Mouse (Mus musculus) embryonic facial prominence, embryonic 11.5 days (tissue): ENCODE results near the gene Tmem43. TPM values are rescaled to one million over a fixed set of nuclear protein-coding genes. Genes with fewer than 3 reads are reported as not detected.

Experiments used
- ATAC-seq: fragments of 200-750 bp; cut with Nextera tagmentation; replicated peaks from 2 replicates; pipeline ENCODE4 v1.8.0; 2017; ENCODE audit warnings: low read depth; ENCODE audit not compliant: insufficient number of reproducible peaks, low FRiP score, low TSS enrichment
- DNase-seq: peaks from one replicate; pipeline ENCODE4 v3.0.0-alpha.2; 2015; ENCODE audit warnings: low spot score
- H3K27ac ChIP-seq: fragments of 300-500 bp; sonication (generic); replicated peaks from 2 replicates; pipeline ENCODE4 v1.5.1; 2014; ENCODE audit warnings: mild to moderate bottlenecking, low read depth, low read length, control low read depth
- H3K27me3 ChIP-seq: fragments of 300-500 bp; sonication (generic); 2 replicates; pipeline ENCODE4 v1.6.1; 2014; ENCODE audit warnings: mild to moderate bottlenecking, low read length, moderate library complexity, mixed read lengths; ENCODE audit not compliant: control insufficient read depth, insufficient read depth
- H3K36me3 ChIP-seq: fragments of 300-500 bp; sonication (generic); replicated peaks from 2 replicates; pipeline ENCODE4 v1.6.1; 2014; ENCODE audit warnings: low read depth, mild to moderate bottlenecking, low read length, moderate library complexity, mixed read lengths; ENCODE audit not compliant: control insufficient read depth, insufficient read depth
- H3K4me1 ChIP-seq: fragments of 300-500 bp; sonication (generic); 2 replicates; pipeline ENCODE4 v1.6.1; 2014; ENCODE audit warnings: low read length, mixed read lengths; ENCODE audit not compliant: control insufficient read depth, insufficient read depth
- H3K4me2 ChIP-seq: fragments of 300-500 bp; sonication (generic); 2 replicates; pipeline ENCODE4 v1.6.1; 2014; ENCODE audit warnings: low read depth, mild to moderate bottlenecking, control low read depth, low read length, moderate library complexity
- H3K4me3 ChIP-seq: fragments of 300-500 bp; sonication (generic); 2 replicates; pipeline ENCODE4 v1.5.1; 2014; ENCODE audit warnings: low read depth, low read length, control low read depth
- H3K9ac ChIP-seq: fragments of 300-500 bp; sonication (generic); replicated peaks from 2 replicates; pipeline ENCODE4 v1.6.1; 2014; ENCODE audit warnings: mild to moderate bottlenecking, control low read depth, low read length
- H3K9me3 ChIP-seq: fragments of 300-500 bp; sonication (generic); replicated peaks from 2 replicates; pipeline ENCODE4 v1.6.1; 2016; ENCODE audit warnings: mild to moderate bottlenecking, low read length, inconsistent platforms, mixed read lengths; ENCODE audit not compliant: control insufficient read depth
- WGBS: fragments of 180-500 bp; shearing (Covaris S2); extraction: QIAGEN DNeasy Blood & Tissue Kit; methylation state at CpG from one replicate; pipeline ENCODE4 v1.1.7; 2014; 5-methylcytosine and 5-hydroxymethylcytosine counted together
- polyA plus RNA-seq: library from polyadenylated mRNA; unstranded; fragments of >200 nt; fragmentation: Nextera tagmentation; extraction: Ambion mirVana; gene quantifications from 2 replicates; pipeline ENCODE4 v1.2.1, GENCODE M21; 2014

Tmem43 gene
- polyA plus RNA-seq, 1 experiment from 2014 or later = 63.8 TPM

DNA sequence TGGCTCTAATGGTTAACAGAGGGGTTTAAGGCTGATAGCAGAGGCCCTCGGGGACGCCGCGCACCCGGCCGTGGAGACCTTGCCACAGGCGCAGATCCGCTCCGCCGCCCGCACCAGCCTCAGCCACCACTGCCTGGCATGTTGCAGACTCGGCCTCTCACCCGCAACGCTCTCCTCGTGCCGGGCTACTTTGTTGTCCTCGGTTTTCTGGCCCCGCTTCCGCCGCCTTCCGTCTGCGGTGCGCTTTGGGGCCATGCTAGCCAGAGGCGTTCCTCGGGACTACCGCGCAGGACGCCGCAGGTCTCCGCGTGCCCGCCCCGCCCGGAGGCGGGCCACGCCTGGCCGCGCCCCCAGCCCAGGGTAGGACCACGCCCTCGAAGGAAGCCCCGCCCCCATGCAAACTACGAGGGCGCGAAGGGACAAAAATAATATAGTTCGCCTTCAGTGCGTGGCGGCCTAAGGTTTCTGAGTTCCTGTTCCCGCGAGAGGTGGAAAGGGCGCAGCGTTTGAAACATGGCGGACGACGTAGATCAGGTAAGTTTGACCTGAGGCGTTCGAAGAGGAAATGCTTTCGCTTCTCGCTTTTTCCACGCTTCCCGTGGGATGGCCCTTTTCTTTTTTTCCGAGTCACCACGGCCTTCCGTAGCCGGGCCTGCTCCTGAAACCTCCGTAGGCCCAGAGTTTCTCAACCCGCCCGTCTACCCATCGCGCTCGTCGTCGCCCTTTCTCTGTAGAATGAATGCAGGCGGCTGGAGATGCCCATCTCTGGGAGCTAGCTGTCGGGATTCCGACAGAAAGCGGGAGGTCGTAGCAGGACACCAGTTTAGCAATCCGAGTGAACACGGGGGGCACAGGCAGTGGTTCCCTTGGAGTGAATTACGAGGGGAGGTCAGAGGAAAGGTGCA is 42.3 kb downstream of the Tmem43 start, which contains the start of the genes Xpc and Lsm3:
Gene Xpc (minus strand): TSS at position 344 of the 905 bp plus-strand sequence.
Gene Lsm3 (plus strand): TSS at position 384 of the 905 bp plus-strand sequence.
- Histone ChIP-seq H3K4me2 (peak within 1 kb of the TSS; percentile 68), H3K36me3 (peaks cover 8% of the 10 kb centered on the region), H3K9me3 (no peaks in the 10 kb centered on the region), H3K4me3 (peak within 1 kb of the TSS; percentile 80), H3K27ac (peak within 1 kb of the TSS; percentile 37; the same call in 1 of the 2 replicates), H3K9ac (peak within 1 kb of the TSS; percentile 83), H3K27me3 (no peaks in the 10 kb centered on the region), H3K4me1 (no peaks in the 10 kb centered on the region)
- peak; percentile 98 for DNase-seq
- ATAC-seq = peak; percentile 98
- under 1% methylated on average over 80 of the region's 80 CpGs for WGBS

DNA sequence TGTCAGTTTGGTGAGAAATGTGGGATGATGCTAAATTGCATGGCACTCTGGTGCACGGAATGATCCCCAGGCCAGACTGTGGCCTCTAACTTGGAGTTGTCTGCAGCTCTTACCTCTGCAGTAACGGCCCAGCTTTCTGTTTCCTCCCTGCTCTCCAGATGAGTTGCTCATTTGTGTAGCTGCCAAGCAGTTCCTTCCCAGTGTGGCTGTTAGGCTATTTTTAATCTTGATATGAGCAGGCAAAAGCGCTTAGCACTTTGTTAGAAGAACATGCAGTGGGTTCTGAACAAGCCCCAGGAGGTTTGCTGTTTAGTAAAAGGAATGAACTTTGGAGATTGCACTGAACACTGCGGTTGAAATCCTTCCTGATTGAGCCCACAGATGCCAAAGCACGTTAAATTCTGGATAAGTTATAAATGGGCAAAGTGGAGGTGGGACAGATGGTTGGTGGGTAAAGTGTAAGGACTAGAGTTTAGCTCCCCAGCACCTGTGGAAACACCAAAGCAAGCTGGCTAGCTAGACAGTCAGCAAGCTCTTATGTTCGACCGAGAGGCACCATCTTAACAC is 45.0 kb downstream of the Tmem43 start:
- Histone ChIP-seq H3K4me3 (no peak overlapping the region), H3K27me3 (no peaks in the 10 kb centered on the region), H3K27ac (no peak overlapping the region), H3K4me2 (no peak overlapping the region), H3K4me1 (no peaks in the 10 kb centered on the region), H3K36me3 (peaks cover 8% of the 10 kb centered on the region), H3K9me3 (no peaks in the 10 kb centered on the region), H3K9ac (no peak overlapping the region)
- WGBS = 93% methylated on average over 7 of the region's 7 CpGs
- DNase-seq (no peak), ATAC-seq (no peak)

DNA sequence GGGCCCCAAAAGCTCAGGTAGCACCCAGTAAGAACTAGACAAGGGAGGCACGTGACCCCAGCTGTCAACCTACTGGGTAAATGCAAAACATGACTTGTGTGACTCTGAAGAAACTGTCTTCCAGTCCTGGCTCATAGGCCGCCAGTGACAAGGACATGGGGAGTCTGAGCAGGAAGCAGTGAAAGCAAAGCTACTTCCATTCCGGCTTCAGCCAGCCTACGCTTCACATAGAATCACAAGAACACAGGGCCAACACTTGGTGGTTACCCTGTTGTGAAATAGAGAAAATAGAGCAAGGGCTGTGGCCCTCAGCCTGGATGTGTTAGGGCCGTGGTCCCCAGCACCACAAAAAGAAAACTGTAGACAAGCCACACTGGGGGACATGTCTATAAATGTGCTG is 49.3 kb downstream of the Tmem43 start:
- Histone ChIP-seq H3K4me2 (no peak overlapping the region), H3K4me1 (no peaks in the 10 kb centered on the region), H3K9me3 (no peaks in the 10 kb centered on the region), H3K9ac (no peak overlapping the region), H3K36me3 (peaks cover 8% of the 10 kb centered on the region), H3K27me3 (no peaks in the 10 kb centered on the region), H3K4me3 (no peak overlapping the region), H3K27ac (no peak overlapping the region)
- 94% methylated on average over 5 of the region's 5 CpGs for WGBS
- DNase-seq (no peak), ATAC-seq (no peak)

DNA sequence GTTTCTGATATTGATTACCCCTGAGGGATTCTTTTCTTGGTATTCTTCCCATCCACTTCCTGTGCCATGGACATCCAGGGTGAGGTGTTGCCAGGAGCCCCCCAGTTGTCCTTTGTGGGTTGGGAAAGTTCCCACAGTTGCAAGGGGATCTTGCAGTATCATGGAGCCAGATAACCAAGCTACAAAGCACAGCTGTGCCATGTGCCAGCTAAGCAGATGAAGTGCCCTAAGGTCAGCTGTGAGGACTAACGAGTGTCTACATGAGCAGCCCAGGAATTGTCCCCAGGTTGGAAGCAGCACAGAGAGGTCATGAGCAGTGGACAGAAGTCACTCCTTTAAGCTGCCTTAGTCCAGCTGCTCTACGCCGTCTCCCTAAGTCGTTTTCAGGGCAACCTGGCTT is 52.0 kb downstream of the Tmem43 start:
- WGBS = 78% methylated on average over 4 of the region's 4 CpGs
- no peaks in the 10 kb centered on the region for H3K4me1 ChIP-seq
- H3K9me3 ChIP-seq = no peaks in the 10 kb centered on the region
- H3K4me3 ChIP-seq = no peak overlapping the region
- no peaks in the 10 kb centered on the region for H3K27me3 ChIP-seq
- DNase-seq (no peak), ATAC-seq (no peak)
- peaks cover 1% of the 10 kb centered on the region for H3K36me3 ChIP-seq
- no peak overlapping the region for H3K4me2 ChIP-seq
- H3K9ac ChIP-seq = no peak overlapping the region
- H3K27ac ChIP-seq = no peak overlapping the region

DNA sequence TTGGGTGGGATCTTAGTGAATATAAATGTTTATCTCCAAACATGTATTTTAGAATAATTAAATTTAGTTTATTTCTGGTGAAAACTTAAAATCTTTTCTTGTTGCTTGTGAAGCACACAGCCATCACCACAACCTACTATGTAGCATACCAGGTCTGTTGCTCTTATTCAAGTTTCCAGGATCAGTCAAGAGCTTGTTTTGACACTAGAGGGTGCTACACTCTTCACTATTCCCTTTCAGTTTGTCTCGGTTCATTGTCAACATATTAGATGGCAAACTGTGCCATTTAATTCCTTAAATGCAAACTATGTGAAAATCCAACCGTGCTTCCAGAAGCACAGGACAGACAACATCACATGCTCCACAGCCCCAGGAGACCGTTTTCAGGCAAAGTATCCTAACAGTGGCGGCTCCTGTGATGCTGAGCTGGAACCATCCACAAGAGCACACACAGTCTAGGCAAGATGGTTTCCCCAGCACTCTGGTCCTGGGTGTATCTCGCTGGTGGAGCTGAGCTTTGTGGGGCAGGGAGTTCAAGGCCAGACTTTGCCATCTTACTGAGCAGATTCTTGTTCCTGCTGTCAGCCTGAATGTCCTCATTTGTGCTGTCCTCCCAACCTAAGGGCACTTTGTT is 53.8 kb downstream of the Tmem43 start:
- H3K4me2 ChIP-seq = no peak overlapping the region
- no peaks in the 10 kb centered on the region for H3K4me1 ChIP-seq
- H3K9me3 ChIP-seq = no peaks in the 10 kb centered on the region
- no peaks in the 10 kb centered on the region for H3K36me3 ChIP-seq
- H3K27me3 ChIP-seq = no peaks in the 10 kb centered on the region
- peak; percentile 76 for DNase-seq
- no peak overlapping the region for H3K9ac ChIP-seq
- no peak overlapping the region for H3K27ac ChIP-seq
- WGBS = 48% methylated on average over 5 of the region's 5 CpGs
- ATAC-seq = no peak
- no peak overlapping the region for H3K4me3 ChIP-seq

DNA sequence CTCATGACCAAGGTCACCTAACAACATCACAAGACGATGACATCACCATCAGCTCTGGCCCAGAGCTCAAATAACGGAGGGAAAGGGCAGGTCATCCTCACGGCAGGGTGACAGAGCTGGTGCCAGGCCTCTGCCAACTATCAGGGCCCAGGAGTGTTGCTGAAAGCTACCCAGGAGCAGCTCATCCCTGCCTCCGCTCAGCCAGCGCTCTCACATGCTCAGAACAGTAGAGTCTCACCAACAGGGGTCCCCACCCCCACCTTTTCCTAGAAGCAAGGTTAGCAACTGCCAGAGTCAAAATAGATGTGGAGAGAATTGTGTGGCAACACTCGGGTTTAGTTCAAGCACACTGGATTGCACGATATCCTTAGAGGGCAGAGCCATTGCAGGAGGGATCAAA is 54.8 kb downstream of the Tmem43 start:
- no peaks in the 10 kb centered on the region for H3K36me3 ChIP-seq
- no peak overlapping the region for H3K4me2 ChIP-seq
- no peak overlapping the region for H3K9ac ChIP-seq
- ATAC-seq (no peak), DNase-seq (no peak)
- 77% methylated on average over 7 of the region's 7 CpGs for WGBS
- H3K4me1 ChIP-seq = no peaks in the 10 kb centered on the region
- no peaks in the 10 kb centered on the region for H3K9me3 ChIP-seq
- H3K27me3 ChIP-seq = no peaks in the 10 kb centered on the region
- H3K4me3 ChIP-seq = no peak overlapping the region
- no peak overlapping the region for H3K27ac ChIP-seq

DNA sequence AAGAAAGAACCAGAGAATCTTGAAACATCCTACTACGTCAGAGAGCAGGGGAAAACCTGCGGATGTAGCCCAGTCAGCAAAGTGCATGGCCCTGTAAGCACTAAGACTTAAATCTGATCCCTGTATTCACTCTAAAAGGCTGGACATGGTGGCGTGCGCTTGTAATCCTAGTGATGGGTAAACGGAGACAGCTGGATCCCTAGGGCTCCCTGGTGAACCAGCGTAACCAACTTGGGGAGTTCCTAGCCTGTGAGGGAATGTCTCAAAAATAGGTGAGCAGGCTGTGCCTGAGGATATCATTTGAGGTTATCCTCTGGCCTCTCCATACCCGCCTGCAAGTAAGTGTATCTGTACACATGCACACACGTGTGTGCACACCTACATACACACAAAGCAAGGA is 57.2 kb downstream of the Tmem43 start:
- no peak for DNase-seq
- Histone ChIP-seq H3K9ac (no peak overlapping the region), H3K27ac (no peak overlapping the region), H3K27me3 (no peaks in the 10 kb centered on the region), H3K4me3 (no peak overlapping the region), H3K4me2 (no peak overlapping the region), H3K4me1 (no peaks in the 10 kb centered on the region), H3K36me3 (no peaks in the 10 kb centered on the region), H3K9me3 (no peaks in the 10 kb centered on the region)
- no peak for ATAC-seq
- WGBS = 86% methylated on average over 8 of the region's 8 CpGs

DNA sequence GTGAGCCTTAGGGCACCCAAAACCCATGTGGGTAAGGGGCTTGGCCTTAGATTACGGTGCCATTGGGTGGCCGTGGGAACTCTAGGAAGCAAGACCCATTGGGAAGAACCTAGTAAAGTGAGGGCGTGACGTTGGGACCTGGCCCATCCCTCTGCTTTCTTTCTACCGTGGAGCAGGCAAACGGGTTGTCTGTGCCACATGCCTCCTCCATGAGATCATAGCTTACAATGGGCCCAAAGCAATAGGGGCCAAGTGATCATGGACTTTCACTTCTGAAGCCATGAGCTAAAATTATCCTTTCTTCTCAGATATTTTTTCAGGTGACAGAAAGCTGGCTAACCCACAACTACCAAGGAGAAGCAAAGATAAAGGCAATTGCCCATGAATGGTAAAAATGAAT is 57.8 kb downstream of the Tmem43 start:
- no peaks in the 10 kb centered on the region for H3K27me3 ChIP-seq
- no peak overlapping the region for H3K4me2 ChIP-seq
- no peak overlapping the region for H3K9ac ChIP-seq
- ATAC-seq = no peak
- no peak overlapping the region for H3K4me3 ChIP-seq
- no peaks in the 10 kb centered on the region for H3K9me3 ChIP-seq
- WGBS = 87% methylated on average over 6 of the region's 6 CpGs
- no peaks in the 10 kb centered on the region for H3K36me3 ChIP-seq
- no peak for DNase-seq
- no peaks in the 10 kb centered on the region for H3K4me1 ChIP-seq
- no peak overlapping the region for H3K27ac ChIP-seq
